Mouse (Mus musculus) spleen, adult 2 months (tissue): ENCODE measurements around the gene Nufip1.

Experiments
- CTCF ChIP-seq: fragments of 200-500 bp; IDR thresholded peaks from 2 replicates; pipeline ENCODE4 v1.5.1; 2011; ENCODE audit warnings: mild to moderate bottlenecking, inconsistent platforms; ENCODE audit not compliant: insufficient read depth, insufficient read length, insufficient replicate concordance; ENCODE audit errors: extremely low read depth
- POLR2A ChIP-seq: fragments of 200-500 bp; IDR thresholded peaks from 2 replicates; pipeline ENCODE4 v1.6.1; 2011; ENCODE audit warnings: low read depth, low read length, inconsistent platforms

- no peak for TF ChIP-seq POLR2A
- TF ChIP-seq CTCF = no peak
Observed at GRCm38 (mm10) chr14:76076602-76077001, 34.1 kb upstream of the Nufip1 start.
